Mouse (Mus musculus) G1E (cell line): ENCODE results near the gene Olfr316.

Source experiments
- CTCF ChIP-seq: IDR thresholded peaks from 2 replicates; pipeline ENCODE4 v1.5.1; 2012; ENCODE audit warnings: low read depth, low read length, inconsistent platforms, mixed read lengths
- GATA1 ChIP-seq: IDR thresholded peaks from 2 replicates; pipeline ENCODE4 v1.6.1; 2012; ENCODE audit warnings: borderline replicate concordance, low read length, inconsistent platforms, mixed read lengths
- POLR2AphosphoS5 ChIP-seq: IDR thresholded peaks from 2 replicates; pipeline ENCODE4 v1.6.1; 2012; ENCODE audit warnings: low read depth, low read length, inconsistent platforms; ENCODE audit not compliant: insufficient replicate concordance
- TAL1 ChIP-seq: conservative IDR thresholded peaks from 2 replicates; pipeline ENCODE4 v1.6.1; 2012; ENCODE audit warnings: low read depth, low read length, inconsistent platforms, mixed read lengths

GRCm38 (mm10) chr11:58790053-58790452 is 37.5 kb downstream of the Olfr316 start:
- TF ChIP-seq GATA1 (no peak), CTCF (no peak), TAL1 (no peak), POLR2AphosphoS5 (no peak)
